Mouse (Mus musculus) lung, postnatal 0 days (tissue): ENCODE measurements around the gene Klhl42. TPM values are rescaled to one million over a fixed set of nuclear protein-coding genes. Genes with fewer than 3 reads are reported as not detected.

Experiments used
- ATAC-seq: fragments of 200-750 bp; cut with Nextera tagmentation; 2 replicates; pipeline ENCODE4 v1.8.0; 2017; ENCODE audit warnings: moderate library complexity
- DNase-seq: peaks from one replicate; pipeline ENCODE4 v3.0.0-alpha.2; 2016; ENCODE audit warnings: low spot score
- H3K27ac ChIP-seq: fragments of 300-500 bp; sonication (generic); 2 replicates; pipeline ENCODE4 v1.5.1; 2014; ENCODE audit warnings: antibody characterized with exemption, mild to moderate bottlenecking, low read length, mixed read lengths
- H3K27me3 ChIP-seq: fragments of 300-500 bp; sonication (generic); replicated peaks from 2 replicates; pipeline ENCODE4 v1.6.1; 2014; ENCODE audit warnings: low read length, mixed read lengths; ENCODE audit not compliant: insufficient read depth
- H3K36me3 ChIP-seq: fragments of 300-500 bp; sonication (generic); 2 replicates; pipeline ENCODE4 v1.6.1; 2014; ENCODE audit warnings: low read length, mixed read lengths; ENCODE audit not compliant: insufficient read depth
- H3K4me1 ChIP-seq: fragments of 300-500 bp; sonication (generic); 2 replicates; pipeline ENCODE4 v1.6.1; 2014; ENCODE audit warnings: antibody characterized with exemption, low read depth, low read length, mixed read lengths; ENCODE audit not compliant: insufficient read depth
- H3K4me2 ChIP-seq: fragments of 300-500 bp; sonication (generic); replicated peaks from 2 replicates; pipeline ENCODE4 v1.6.1; 2014; ENCODE audit warnings: low read depth, mild to moderate bottlenecking, low read length, moderate library complexity, mixed read lengths
- H3K4me3 ChIP-seq: fragments of 300-500 bp; sonication (generic); 2 replicates; pipeline ENCODE4 v1.5.1; 2014; ENCODE audit warnings: low read depth, low read length
- H3K9ac ChIP-seq: fragments of 300-500 bp; sonication (generic); replicated peaks from 2 replicates; pipeline ENCODE4 v1.6.1; 2014; ENCODE audit warnings: low read depth, mild to moderate bottlenecking
- H3K9me3 ChIP-seq: fragments of 300-500 bp; sonication (generic); 2 replicates; pipeline ENCODE4 v1.6.1; 2016; ENCODE audit warnings: low read length, mixed read lengths
- CTCF ChIP-seq: IDR thresholded peaks from 2 replicates; pipeline ENCODE4 v1.5.1; 2016; ENCODE audit warnings: antibody characterized with exemption, mild to moderate bottlenecking
- EP300 ChIP-seq: IDR thresholded peaks from 2 replicates; pipeline ENCODE4 v1.6.1; 2016; ENCODE audit warnings: antibody characterized with exemption, mild to moderate bottlenecking, control low read depth
- WGBS: fragments of 180-500 bp; shearing (Covaris S2); extraction: QIAGEN DNeasy Blood & Tissue Kit; methylation state at CpG from one replicate; pipeline ENCODE4 v1.1.7; 2014; 5-methylcytosine and 5-hydroxymethylcytosine counted together
- polyA plus RNA-seq: library from polyadenylated mRNA; unstranded; fragments of >200 nt; fragmentation: Nextera tagmentation; extraction: Ambion mirVana; gene quantifications from 2 replicates; pipeline ENCODE4 v1.2.1, GENCODE M21; 2015

Gene Klhl42
- polyA plus RNA-seq, 1 experiment from 2014 or later, result 3.9 TPM

GRCm38 (mm10) chr6:147151839-147152238, 60.7 kb downstream of the Klhl42 start:
- Histone ChIP-seq H3K27me3 (no peaks in the 10 kb centered on the region), H3K9ac (no peak overlapping the region), H3K4me1 (no peaks in the 10 kb centered on the region), H3K4me2 (no peak overlapping the region), H3K4me3 (no peak overlapping the region), H3K36me3 (no peaks in the 10 kb centered on the region), H3K27ac (no peak overlapping the region), H3K9me3 (no peaks in the 10 kb centered on the region)
- ATAC-seq (no peak), DNase-seq (no peak)
- TF ChIP-seq CTCF (no peak), EP300 (no peak)

GRCm38 (mm10) chr6:147155085-147155484, 63.9 kb downstream of the Klhl42 start:
- H3K4me2 ChIP-seq, result no peak overlapping the region
- no peak overlapping the region for H3K9ac ChIP-seq
- DNase-seq (no peak), ATAC-seq (no peak)
- no peaks in the 10 kb centered on the region for H3K36me3 ChIP-seq
- no peak for TF ChIP-seq EP300
- no peak for TF ChIP-seq CTCF
- WGBS, result 61% methylated on average over 7 of the region's 7 CpGs
- no peaks in the 10 kb centered on the region for H3K27me3 ChIP-seq
- H3K27ac ChIP-seq, result no peak overlapping the region
- H3K4me1 ChIP-seq, result no peaks in the 10 kb centered on the region
- no peaks in the 10 kb centered on the region for H3K9me3 ChIP-seq
- no peak overlapping the region for H3K4me3 ChIP-seq

GRCm38 (mm10) chr6:147161818-147162584, 70.8 kb downstream of the Klhl42 start:
- Histone ChIP-seq H3K36me3 (no peaks in the 10 kb centered on the region), H3K4me3 (no peak overlapping the region), H3K9me3 (no peaks in the 10 kb centered on the region), H3K27ac (no peak overlapping the region), H3K27me3 (no peaks in the 10 kb centered on the region), H3K4me1 (no peaks in the 10 kb centered on the region), H3K9ac (no peak overlapping the region), H3K4me2 (no peak overlapping the region)
- TF ChIP-seq CTCF, result no peak
- no peak for TF ChIP-seq EP300
- 20% methylated on average over 5 of the region's 5 CpGs for WGBS
- ATAC-seq (no peak), DNase-seq (peak; percentile 9)

Other genes starting within 250 kb of the Klhl42 start
- not detected in 2 replicates for gene Smco2, start 241.3 kb upstream of the Klhl42 start, polyA plus RNA-seq
- 50.5 and 53.5 TPM in 2 replicates for gene Ppfibp1, start 202.9 kb upstream of the Klhl42 start, polyA plus RNA-seq
- 0.13 and 0.17 TPM in 2 replicates for gene 1700034J05Rik, start 137.0 kb upstream of the Klhl42 start, polyA plus RNA-seq
- 0.61 and 0.71 TPM in 2 replicates for gene Rep15, start 58.8 kb upstream of the Klhl42 start, polyA plus RNA-seq
- gene Mrps35, start 48.6 kb upstream of the Klhl42 start, polyA plus RNA-seq, result 64.7 and 69.3 TPM in 2 replicates
- gene Mansc4, start 4.3 kb upstream of the Klhl42 start, polyA plus RNA-seq, result 3.4 and 3.6 TPM in 2 replicates
- gene Pthlh, start 172.8 kb downstream of the Klhl42 start, polyA plus RNA-seq, result 1.2 and 1.5 TPM in 2 replicates